Mouse (Mus musculus): Measurements from ENCODE around the gene Gm11437.

- TF ChIP-seq CHD2 (IDR thresholded peaks at IDR 0.05; ENCODE audit: low read depth, low read length) (no peak), ZNF384 (IDR thresholded peaks at IDR 0.05; ENCODE audit: low read depth, low read length) (no peak), HCFC1 (IDR thresholded peaks at IDR 0.05; ENCODE audit: borderline replicate concordance, insufficient read depth, low read length) (no peak), MAFK (IDR thresholded peaks at IDR 0.05; ENCODE audit: insufficient read depth, low read depth, low read length) (no peak), ZC3H11A (IDR thresholded peaks at IDR 0.05; ENCODE audit: borderline replicate concordance, low read depth, low read length) (no peak)
These were observed 25.5 kb downstream of the Gm11437 start for GRCm38 (mm10) chr11:84141752-84142151.

Data from ES-E14 (cell line).